Mouse (Mus musculus): ENCODE results near the gene Btn1a1. TPM values are rescaled to one million over a fixed set of nuclear protein-coding genes. Genes with fewer than 3 reads are reported as not detected.
A peak's percentile ranks its signal among the peaks of the same experiment; 100 is the strongest.

Gene Btn1a1
- polyA plus RNA-seq (2015; fragmentation: Nextera tagmentation; extraction: Ambion mirVana) = 0.05 and 0.08 TPM in 2 replicates

- no peak for ATAC-seq (replicated peaks)
- WGBS = 3% methylated on average over 7 of the region's 7 CpGs
- H3K4me1 ChIP-seq = peaks cover 22% of the 10 kb centered on the region
Measured at GRCm38 (mm10) chr13:23465600-23466109, at the start of gene Btn1a1. Btn1a1 (minus strand) TSS chr13:23465901.

GRCm38 (mm10) chr13:23515281-23515680 is 49.6 kb upstream of the Btn1a1 start:
- Histone ChIP-seq H3K27ac (replicated peaks) (no peak overlapping the region), H3K4me1 (peaks cover 12% of the 10 kb centered on the region), H3K9ac (replicated peaks) (no peak overlapping the region), H3K4me2 (replicated peaks) (no peak overlapping the region), H3K27me3 (no peaks in the 10 kb centered on the region), H3K36me3 (no peaks in the 10 kb centered on the region), H3K9me3 (no peaks in the 10 kb centered on the region), H3K4me3 (no peak overlapping the region)
- no peak for ATAC-seq (replicated peaks)
- 81% methylated on average over 5 of the region's 5 CpGs for WGBS

More at GRCm38 (mm10) chr13:23465600-23466109, at the start of gene Btn1a1:
- Histone ChIP-seq H3K9me3 (no peaks in the 10 kb centered on the region), H3K4me3 (peak within 1 kb of the TSS; percentile 59), H3K36me3 (no peaks in the 10 kb centered on the region), H3K27ac (replicated peaks) (no peak within 1 kb of the TSS), H3K4me2 (replicated peaks) (peak within 1 kb of the TSS; percentile 74), H3K27me3 (no peaks in the 10 kb centered on the region), H3K9ac (replicated peaks) (peak within 1 kb of the TSS; percentile 55)

GRCm38 (mm10) chr13:23513517-23513916 is 47.8 kb upstream of the Btn1a1 start:
- no peak overlapping the region for H3K27ac ChIP-seq (replicated peaks)
- 90% methylated on average over 1 of the region's 1 CpGs for WGBS
- H3K4me1 ChIP-seq = peaks cover 7% of the 10 kb centered on the region
- H3K36me3 ChIP-seq = no peaks in the 10 kb centered on the region
- no peak overlapping the region for H3K9ac ChIP-seq (replicated peaks)
- H3K27me3 ChIP-seq = no peaks in the 10 kb centered on the region
- ATAC-seq (replicated peaks) = no peak
- H3K4me3 ChIP-seq = no peak overlapping the region
- H3K4me2 ChIP-seq (replicated peaks) = no peak overlapping the region
- no peaks in the 10 kb centered on the region for H3K9me3 ChIP-seq

GRCm38 (mm10) chr13:23510127-23510526 is 44.4 kb upstream of the Btn1a1 start:
- Histone ChIP-seq H3K9me3 (no peaks in the 10 kb centered on the region), H3K4me2 (replicated peaks) (no peak overlapping the region), H3K9ac (replicated peaks) (no peak overlapping the region), H3K27me3 (no peaks in the 10 kb centered on the region), H3K4me1 (peaks cover 4% of the 10 kb centered on the region), H3K4me3 (no peak overlapping the region), H3K27ac (replicated peaks) (no peak overlapping the region), H3K36me3 (no peaks in the 10 kb centered on the region)
- no peak for ATAC-seq (replicated peaks)
- WGBS = 32% methylated on average over 1 of the region's 1 CpGs

GRCm38 (mm10) chr13:23506819-23507515 is 41.3 kb upstream of the Btn1a1 start:
- ATAC-seq (replicated peaks) = no peak
- 27% methylated on average over 14 of the region's 14 CpGs for WGBS
- Histone ChIP-seq H3K9ac (replicated peaks) (no peak overlapping the region), H3K36me3 (no peaks in the 10 kb centered on the region), H3K27ac (replicated peaks) (no peak overlapping the region), H3K4me2 (replicated peaks) (no peak overlapping the region), H3K4me1 (peaks cover 4% of the 10 kb centered on the region), H3K9me3 (no peaks in the 10 kb centered on the region), H3K27me3 (no peaks in the 10 kb centered on the region), H3K4me3 (no peak overlapping the region)

GRCm38 (mm10) chr13:23506351-23506750 is 40.6 kb upstream of the Btn1a1 start:
- Histone ChIP-seq H3K9me3 (no peaks in the 10 kb centered on the region), H3K27ac (replicated peaks) (no peak overlapping the region), H3K4me2 (replicated peaks) (no peak overlapping the region), H3K27me3 (no peaks in the 10 kb centered on the region), H3K36me3 (no peaks in the 10 kb centered on the region), H3K4me3 (no peak overlapping the region), H3K9ac (replicated peaks) (no peak overlapping the region), H3K4me1 (peaks cover 4% of the 10 kb centered on the region)
- no peak for ATAC-seq (replicated peaks)
- 10% methylated on average over 13 of the region's 13 CpGs for WGBS

- Histone ChIP-seq H3K27ac (replicated peaks) (no peak overlapping the region), H3K36me3 (no peaks in the 10 kb centered on the region), H3K27me3 (no peaks in the 10 kb centered on the region), H3K4me1 (peaks cover 4% of the 10 kb centered on the region), H3K4me2 (replicated peaks) (no peak overlapping the region), H3K4me3 (0 out of 2 replicates have a peak overlapping the region, but pooled peaks have one; percentile 2), H3K9ac (replicated peaks) (no peak overlapping the region), H3K9me3 (no peaks in the 10 kb centered on the region)
- ATAC-seq (replicated peaks) = no peak
- WGBS = 7% methylated on average over 14 of the region's 14 CpGs
Measured at GRCm38 (mm10) chr13:23505662-23506345, 40.1 kb upstream of the Btn1a1 start.

- ATAC-seq (replicated peaks) = peak; percentile 54; the same call in 1 of the 2 replicates
- WGBS = 2% methylated on average over 9 of the region's 9 CpGs
Measured at GRCm38 (mm10) chr13:23503797-23504196, 38.1 kb upstream of the Btn1a1 start.

GRCm38 (mm10) chr13:23502916-23503315 is 37.2 kb upstream of the Btn1a1 start:
- H3K4me1 ChIP-seq = peaks cover 8% of the 10 kb centered on the region
- no peak overlapping the region for H3K27ac ChIP-seq (replicated peaks)
- no peak for ATAC-seq (replicated peaks)

More at GRCm38 (mm10) chr13:23503797-23504196, 38.1 kb upstream of the Btn1a1 start:
- H3K4me1 ChIP-seq = peaks cover 4% of the 10 kb centered on the region
- no peaks in the 10 kb centered on the region for H3K9me3 ChIP-seq
- no peak overlapping the region for H3K4me3 ChIP-seq
- no peaks in the 10 kb centered on the region for H3K27me3 ChIP-seq
- no peak overlapping the region for H3K27ac ChIP-seq (replicated peaks)
- no peak overlapping the region for H3K4me2 ChIP-seq (replicated peaks)
- no peak overlapping the region for H3K9ac ChIP-seq (replicated peaks)
- no peaks in the 10 kb centered on the region for H3K36me3 ChIP-seq

GRCm38 (mm10) chr13:23502031-23502567 is 36.4 kb upstream of the Btn1a1 start:
- no peak overlapping the region for H3K4me2 ChIP-seq (replicated peaks)
- H3K27me3 ChIP-seq = no peaks in the 10 kb centered on the region
- H3K9ac ChIP-seq (replicated peaks) = no peak overlapping the region
- H3K9me3 ChIP-seq = no peaks in the 10 kb centered on the region
- H3K4me1 ChIP-seq = peaks cover 8% of the 10 kb centered on the region
- no peak overlapping the region for H3K4me3 ChIP-seq
- no peak overlapping the region for H3K27ac ChIP-seq (replicated peaks)
- WGBS = 39% methylated on average over 9 of the region's 9 CpGs
- ATAC-seq (replicated peaks) = no peak
- H3K36me3 ChIP-seq = no peaks in the 10 kb centered on the region

More at GRCm38 (mm10) chr13:23502916-23503315, 37.2 kb upstream of the Btn1a1 start:
- Histone ChIP-seq H3K4me3 (no peak overlapping the region), H3K9me3 (no peaks in the 10 kb centered on the region), H3K36me3 (no peaks in the 10 kb centered on the region), H3K27me3 (no peaks in the 10 kb centered on the region), H3K4me2 (replicated peaks) (no peak overlapping the region), H3K9ac (replicated peaks) (no peak overlapping the region)
- 40% methylated on average over 4 of the region's 4 CpGs for WGBS

- H3K27ac ChIP-seq (replicated peaks) = no peak overlapping the region
- H3K9ac ChIP-seq (replicated peaks) = no peak overlapping the region
- ATAC-seq (replicated peaks) = no peak
- peaks cover 8% of the 10 kb centered on the region for H3K4me1 ChIP-seq
- H3K4me2 ChIP-seq (replicated peaks) = no peak overlapping the region
- no peaks in the 10 kb centered on the region for H3K36me3 ChIP-seq
- no peaks in the 10 kb centered on the region for H3K9me3 ChIP-seq
- WGBS = 22% methylated on average over 5 of the region's 5 CpGs
- no peak overlapping the region for H3K4me3 ChIP-seq
- H3K27me3 ChIP-seq = no peaks in the 10 kb centered on the region
Measured at GRCm38 (mm10) chr13:23501511-23501910, 35.8 kb upstream of the Btn1a1 start.
